Mouse (Mus musculus) splenic B cell, adult 2 months (primary cell): ENCODE data around the gene Cyb5rl.

Source experiments
- DNase-seq: peaks from one replicate; pipeline ENCODE4 v3.0.0-alpha.2; 2011; ENCODE audit warnings: low read depth, low spot score
- H3K27me3 ChIP-seq: 2 replicates; pipeline ENCODE4 v1.6.1; 2012; ENCODE audit warnings: mild to moderate bottlenecking, low read length, moderate library complexity, mixed read lengths; ENCODE audit not compliant: control insufficient read depth, poor library complexity, insufficient read depth, severe bottlenecking
- H3K36me3 ChIP-seq: 2 replicates; pipeline ENCODE4 v1.6.1; 2012; ENCODE audit warnings: mild to moderate bottlenecking, low read length, moderate library complexity, mixed read lengths; ENCODE audit not compliant: control insufficient read depth, poor library complexity, insufficient read depth, severe bottlenecking

Gene Cyb5rl

DNA sequence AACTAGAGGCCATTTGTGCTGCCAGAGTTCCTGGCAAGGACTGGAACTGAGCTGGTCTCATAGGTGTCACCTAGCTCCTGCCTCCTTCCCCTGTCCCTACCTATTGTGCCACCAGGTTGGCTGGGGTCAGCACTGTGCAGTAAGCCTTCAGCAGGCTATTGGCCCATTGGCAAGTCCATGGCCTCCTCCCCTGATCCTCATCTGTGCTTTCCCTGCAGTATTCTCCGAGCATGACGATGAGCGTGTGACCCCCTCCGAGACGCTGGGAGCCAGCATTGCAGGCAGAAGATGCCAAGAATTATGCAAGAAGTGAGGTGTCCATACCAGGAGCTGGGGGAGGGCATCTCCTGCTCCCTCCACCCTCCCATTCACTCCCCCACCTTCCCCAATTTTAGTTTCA lies 19.0 kb upstream of the Cyb5rl start:
- no peak for DNase-seq
- H3K27me3 ChIP-seq: no peaks in the 10 kb centered on the region
- no peaks in the 10 kb centered on the region for H3K36me3 ChIP-seq

GRCm38 (mm10) chr4:107048568-107049162 lies 18.1 kb upstream of the Cyb5rl start:
- no peak for DNase-seq
- Histone ChIP-seq H3K27me3 (no peaks in the 10 kb centered on the region), H3K36me3 (no peaks in the 10 kb centered on the region)

DNA sequence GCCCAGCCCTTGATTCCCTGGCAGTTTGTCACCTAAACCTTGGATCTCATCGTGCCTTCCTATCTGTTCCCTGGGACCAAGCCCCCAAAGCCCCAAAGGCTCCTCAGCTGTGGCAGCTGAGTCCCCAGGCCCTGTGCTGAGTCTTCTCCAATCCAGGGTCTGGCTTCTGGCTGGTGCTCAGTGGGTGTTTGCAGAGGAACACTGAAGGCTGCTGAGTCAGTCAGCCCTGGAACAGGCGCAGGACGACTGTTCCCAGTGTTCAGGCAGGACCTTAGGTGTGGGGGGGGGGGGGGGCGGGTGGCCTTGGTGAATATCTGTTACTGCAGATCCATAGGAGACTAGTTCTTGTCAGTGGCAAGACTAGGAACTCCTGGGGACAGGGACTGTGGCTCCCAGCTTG lies 14.9 kb upstream of the Cyb5rl start:
- H3K36me3 ChIP-seq: no peaks in the 10 kb centered on the region
- no peak for DNase-seq
- H3K27me3 ChIP-seq: no peaks in the 10 kb centered on the region

- Histone ChIP-seq H3K36me3 (no peaks in the 10 kb centered on the region), H3K27me3 (no peaks in the 10 kb centered on the region)
- peak; percentile 32 for DNase-seq
Measured at GRCm38 (mm10) chr4:107052962-107053553, 13.7 kb upstream of the Cyb5rl start.

- peaks cover 1% of the 10 kb centered on the region; the same call in 1 of the 2 replicates for H3K36me3 ChIP-seq
- no peak for DNase-seq
- no peaks in the 10 kb centered on the region for H3K27me3 ChIP-seq
Measured at GRCm38 (mm10) chr4:107056088-107056487, 10.7 kb upstream of the Cyb5rl start.

DNA sequence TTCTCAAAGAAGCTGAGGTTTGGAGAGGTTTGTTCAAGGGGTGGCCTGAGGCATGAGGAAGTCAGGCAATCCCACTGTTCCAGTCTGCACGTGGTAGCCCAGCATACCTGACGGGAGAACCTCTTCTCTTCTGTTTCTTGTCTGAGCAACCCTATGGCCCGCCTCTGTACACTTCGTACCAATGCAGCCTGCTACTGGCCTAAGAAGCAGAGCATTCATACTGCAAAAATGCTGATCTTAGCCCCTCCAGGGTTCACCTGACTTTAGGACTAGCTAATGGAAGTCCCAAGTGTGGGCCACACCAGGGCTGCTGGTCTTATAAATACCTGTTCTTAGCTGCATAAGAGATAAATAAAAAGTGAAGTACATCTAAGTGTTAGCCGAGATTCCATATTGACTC lies 8.4 kb upstream of the Cyb5rl start:
- DNase-seq: no peak
- peaks cover 1% of the 10 kb centered on the region; the same call in 1 of the 2 replicates for H3K36me3 ChIP-seq
- H3K27me3 ChIP-seq: no peaks in the 10 kb centered on the region

GRCm38 (mm10) chr4:107058781-107059180 lies 8.0 kb upstream of the Cyb5rl start:
- Histone ChIP-seq H3K36me3 (peaks cover 1% of the 10 kb centered on the region; the same call in 1 of the 2 replicates), H3K27me3 (no peaks in the 10 kb centered on the region)
- no peak for DNase-seq

DNA sequence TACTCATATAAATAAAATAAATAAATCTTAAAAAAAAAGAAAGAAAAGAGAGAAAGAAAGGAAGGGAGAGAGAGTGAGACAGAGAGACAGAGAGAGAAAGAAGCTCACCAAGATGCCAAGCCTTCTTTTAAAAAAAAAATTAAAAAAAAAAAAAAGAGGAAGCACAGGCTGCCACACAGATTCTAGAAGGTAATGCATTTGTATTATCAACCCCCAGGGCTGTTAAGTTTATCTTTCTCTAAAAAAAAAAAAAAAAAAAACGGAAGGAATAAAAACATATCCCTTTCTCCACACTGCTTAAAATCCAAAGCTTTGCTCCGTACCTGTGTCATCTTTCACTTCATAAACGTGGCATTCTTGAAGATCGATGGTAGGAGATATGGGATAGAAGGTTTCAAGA lies 5.2 kb upstream of the Cyb5rl start:
- Histone ChIP-seq H3K27me3 (no peaks in the 10 kb centered on the region), H3K36me3 (peaks cover 3% of the 10 kb centered on the region)
- no peak for DNase-seq

DNA sequence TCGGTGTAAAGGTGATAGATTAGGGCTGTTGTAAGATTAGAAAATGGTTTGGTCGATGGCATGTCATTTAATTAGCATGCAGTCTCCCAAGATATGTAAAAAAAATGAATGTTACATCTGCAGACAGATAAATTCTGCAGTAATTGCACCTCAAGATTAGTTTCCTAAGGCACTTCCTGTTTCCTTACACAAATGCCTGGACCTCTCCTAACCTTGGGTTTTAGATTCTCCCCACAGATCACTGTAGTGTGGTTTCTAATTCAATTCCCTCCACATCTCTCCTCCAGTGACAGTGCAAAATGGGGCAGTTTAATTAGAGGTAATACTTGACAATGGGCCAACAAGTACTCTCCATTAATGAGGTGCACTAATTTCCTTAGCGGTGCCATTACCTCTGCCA lies 3.6 kb upstream of the Cyb5rl start:
- Histone ChIP-seq H3K27me3 (no peaks in the 10 kb centered on the region), H3K36me3 (peaks cover 3% of the 10 kb centered on the region)
- no peak for DNase-seq

DNA sequence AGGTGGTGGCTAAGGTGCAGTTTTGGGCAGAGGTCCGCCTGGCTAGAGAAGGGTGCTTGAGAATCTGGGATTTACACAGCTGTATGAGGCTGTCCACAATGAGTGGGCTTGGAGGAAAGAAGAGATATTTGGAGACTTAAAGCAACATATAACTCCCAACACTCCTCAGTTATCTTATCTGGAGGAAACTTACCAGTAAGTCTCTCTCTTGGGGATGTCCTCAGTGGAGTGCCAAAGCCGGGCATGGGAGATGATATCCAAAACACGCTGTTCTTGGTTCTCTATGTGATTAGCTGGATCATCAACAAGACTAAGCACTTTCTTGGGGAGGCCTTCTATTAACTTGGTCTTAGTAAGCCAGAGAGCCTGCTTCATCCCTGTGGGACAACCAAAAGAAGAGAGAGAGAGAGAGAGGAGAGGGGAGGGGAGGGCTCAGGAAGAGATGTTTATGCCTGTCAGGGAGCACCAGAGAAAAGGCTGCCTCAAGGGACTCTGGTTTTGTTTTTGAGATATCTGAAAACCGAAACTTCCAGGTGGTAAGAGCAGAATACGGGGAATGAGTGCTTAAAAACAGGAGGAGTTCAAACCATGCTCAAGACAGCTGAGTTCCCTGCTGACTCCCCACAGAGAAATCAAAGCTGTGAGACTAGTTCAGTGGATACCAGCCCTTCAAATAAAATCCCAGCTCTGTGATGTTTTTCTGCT lies 2.2 kb upstream of the Cyb5rl start:
- no peak for DNase-seq
- Histone ChIP-seq H3K27me3 (no peaks in the 10 kb centered on the region), H3K36me3 (peaks cover 1% of the 10 kb centered on the region; the same call in 1 of the 2 replicates)

GRCm38 (mm10) chr4:107067151-107067840 lies 508 bp downstream of the Cyb5rl start:
- Histone ChIP-seq H3K36me3 (peaks cover 1% of the 10 kb centered on the region; the same call in 1 of the 2 replicates), H3K27me3 (no peaks in the 10 kb centered on the region)
- no peak for DNase-seq

DNA sequence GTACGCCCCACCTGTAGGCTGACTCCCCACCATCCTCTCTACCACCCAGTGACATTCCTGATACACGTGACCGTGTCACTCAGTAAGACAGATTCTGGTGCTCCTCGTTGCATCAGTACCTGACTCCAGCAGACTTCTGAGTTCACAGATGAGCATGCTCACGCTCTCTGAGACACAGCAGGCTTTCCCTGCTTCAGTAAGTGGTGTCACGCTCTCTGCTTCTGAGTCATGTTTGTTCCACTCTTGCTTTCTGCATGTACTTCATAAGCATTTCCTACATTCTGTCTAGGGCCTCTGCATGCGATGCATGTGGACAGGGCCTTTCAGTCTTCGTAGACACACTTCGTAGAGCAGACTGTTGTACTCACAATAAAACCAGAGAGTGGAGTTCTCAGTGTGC lies 5.6 kb downstream of the Cyb5rl start:
- no peaks in the 10 kb centered on the region for H3K36me3 ChIP-seq
- no peaks in the 10 kb centered on the region for H3K27me3 ChIP-seq

GRCm38 (mm10) chr4:107075456-107075855 lies 8.7 kb downstream of the Cyb5rl start:
- Histone ChIP-seq H3K27me3 (no peaks in the 10 kb centered on the region), H3K36me3 (no peaks in the 10 kb centered on the region)
- DNase-seq: no peak

More for the DNA sequence above, 5.6 kb downstream of the Cyb5rl start:
- no peak for DNase-seq

GRCm38 (mm10) chr4:107078894-107079293 lies 12.1 kb downstream of the Cyb5rl start:
- no peaks in the 10 kb centered on the region for H3K36me3 ChIP-seq
- DNase-seq: no peak
- no peaks in the 10 kb centered on the region for H3K27me3 ChIP-seq

DNA sequence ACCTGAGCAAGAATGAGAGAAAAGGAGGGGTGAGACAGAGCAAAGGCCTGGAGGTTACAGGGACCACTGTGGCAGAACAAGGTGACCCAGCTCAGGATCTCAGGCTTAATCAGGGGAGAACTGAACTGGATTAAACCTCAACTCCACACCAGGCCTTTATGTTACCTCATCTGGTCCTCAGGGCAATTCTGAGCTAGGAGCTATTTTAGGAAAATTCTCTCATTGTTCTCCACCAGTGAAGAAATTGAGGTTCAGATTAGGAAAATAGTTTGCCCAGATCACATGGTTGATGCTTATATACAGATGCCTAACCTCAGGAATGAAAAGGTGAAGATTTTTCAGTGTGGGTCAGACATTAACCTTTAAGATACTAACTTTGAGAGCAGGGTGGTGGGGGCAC lies 12.9 kb downstream of the Cyb5rl start:
- DNase-seq: no peak
- Histone ChIP-seq H3K36me3 (no peaks in the 10 kb centered on the region), H3K27me3 (no peaks in the 10 kb centered on the region)
